Mouse (Mus musculus): ENCODE measurements at regions not wholly inside any gene's neighbourhood (a gene's known extent, or its start where the extent isn't known, plus 50 kb on each side); places are given as distances from the start of the nearest gene placed in this dataset.

GRCm38 (mm10) chr9:84240491-84240975, 315.6 kb downstream of the Bckdhb start:
- WGBS, result 85% methylated on average over 4 of the region's 4 CpGs
- no peaks in the 10 kb centered on the region for H3K36me3 ChIP-seq (ENCODE audit: control insufficient read depth, insufficient read depth, low read length)
- H3K4me3 ChIP-seq (ENCODE audit: low read depth, low read length), result no peak overlapping the region
- no peak overlapping the region for H3K27ac ChIP-seq (ENCODE audit: low read depth, low read length)
- DNase-seq (ENCODE audit: low spot score) (no peak), ATAC-seq (replicated peaks; ENCODE audit: low FRiP score) (no peak)
- no peak overlapping the region for H3K4me2 ChIP-seq (ENCODE audit: low read depth, low read length, severe bottlenecking)
- H3K27me3 ChIP-seq (ENCODE audit: control insufficient read depth, insufficient read depth, low read length), result no peaks in the 10 kb centered on the region
- H3K9me3 ChIP-seq (ENCODE audit: control insufficient read depth, low read length), result no peaks in the 10 kb centered on the region
- H3K4me1 ChIP-seq (replicated peaks; ENCODE audit: control insufficient read depth, insufficient read depth, low read length), result no peaks in the 10 kb centered on the region
- no peak overlapping the region for H3K9ac ChIP-seq (ENCODE audit: low read length)

- DNase-seq (ENCODE audit: low spot score) (no peak), ATAC-seq (replicated peaks; ENCODE audit: low FRiP score) (no peak)
- 100% methylated on average over 1 of the region's 1 CpGs for WGBS
- H3K27ac ChIP-seq (ENCODE audit: low read depth, low read length), result no peak overlapping the region
- H3K9ac ChIP-seq (ENCODE audit: low read length), result no peak overlapping the region
- no peak overlapping the region for H3K4me2 ChIP-seq (ENCODE audit: low read depth, low read length, severe bottlenecking)
- no peaks in the 10 kb centered on the region for H3K36me3 ChIP-seq (ENCODE audit: control insufficient read depth, insufficient read depth, low read length)
- no peaks in the 10 kb centered on the region for H3K4me1 ChIP-seq (replicated peaks; ENCODE audit: control insufficient read depth, insufficient read depth, low read length)
- H3K27me3 ChIP-seq (ENCODE audit: control insufficient read depth, insufficient read depth, low read length), result no peaks in the 10 kb centered on the region
- no peak overlapping the region for H3K4me3 ChIP-seq (ENCODE audit: low read depth, low read length)
- H3K9me3 ChIP-seq (ENCODE audit: control insufficient read depth, low read length), result no peaks in the 10 kb centered on the region
Measured at GRCm38 (mm10) chr9:84249765-84250164, 324.8 kb downstream of the Bckdhb start.

GRCm38 (mm10) chr9:84253022-84253991, 328.4 kb downstream of the Bckdhb start:
- 14% methylated on average over 7 of the region's 7 CpGs for WGBS
- no peaks in the 10 kb centered on the region for H3K36me3 ChIP-seq (ENCODE audit: control insufficient read depth, insufficient read depth, low read length)
- H3K4me3 ChIP-seq (ENCODE audit: low read depth, low read length), result no peak overlapping the region
- no peaks in the 10 kb centered on the region for H3K27me3 ChIP-seq (ENCODE audit: control insufficient read depth, insufficient read depth, low read length)
- DNase-seq (ENCODE audit: low spot score), result peak; percentile 76
- no peak overlapping the region for H3K9ac ChIP-seq (ENCODE audit: low read length)
- no peaks in the 10 kb centered on the region for H3K4me1 ChIP-seq (replicated peaks; ENCODE audit: control insufficient read depth, insufficient read depth, low read length)
- no peak overlapping the region for H3K27ac ChIP-seq (ENCODE audit: low read depth, low read length)
- H3K4me2 ChIP-seq (ENCODE audit: low read depth, low read length, severe bottlenecking), result no peak overlapping the region
- ATAC-seq (replicated peaks; ENCODE audit: low FRiP score), result peak; percentile 84
- H3K9me3 ChIP-seq (ENCODE audit: control insufficient read depth, low read length), result no peaks in the 10 kb centered on the region

GRCm38 (mm10) chr9:84258488-84258887, 333.5 kb downstream of the Bckdhb start:
- Histone ChIP-seq H3K4me3 (ENCODE audit: low read depth, low read length) (no peak overlapping the region), H3K4me1 (replicated peaks; ENCODE audit: control insufficient read depth, insufficient read depth, low read length) (no peaks in the 10 kb centered on the region), H3K9ac (ENCODE audit: low read length) (no peak overlapping the region), H3K27me3 (ENCODE audit: control insufficient read depth, insufficient read depth, low read length) (no peaks in the 10 kb centered on the region), H3K4me2 (ENCODE audit: low read depth, low read length, severe bottlenecking) (no peak overlapping the region), H3K9me3 (ENCODE audit: control insufficient read depth, low read length) (no peaks in the 10 kb centered on the region), H3K36me3 (ENCODE audit: control insufficient read depth, insufficient read depth, low read length) (no peaks in the 10 kb centered on the region), H3K27ac (ENCODE audit: low read depth, low read length) (no peak overlapping the region)
- ATAC-seq (replicated peaks; ENCODE audit: low FRiP score) (no peak), DNase-seq (ENCODE audit: low spot score) (no peak)
- WGBS, result 75% methylated on average over 1 of the region's 1 CpGs

GRCm38 (mm10) chr9:84259751-84260150, 334.8 kb downstream of the Bckdhb start:
- Histone ChIP-seq H3K9me3 (ENCODE audit: control insufficient read depth, low read length) (no peaks in the 10 kb centered on the region), H3K4me3 (ENCODE audit: low read depth, low read length) (no peak overlapping the region), H3K27ac (ENCODE audit: low read depth, low read length) (no peak overlapping the region), H3K27me3 (ENCODE audit: control insufficient read depth, insufficient read depth, low read length) (no peaks in the 10 kb centered on the region), H3K4me2 (ENCODE audit: low read depth, low read length, severe bottlenecking) (no peak overlapping the region), H3K4me1 (replicated peaks; ENCODE audit: control insufficient read depth, insufficient read depth, low read length) (no peaks in the 10 kb centered on the region), H3K36me3 (ENCODE audit: control insufficient read depth, insufficient read depth, low read length) (no peaks in the 10 kb centered on the region), H3K9ac (ENCODE audit: low read length) (no peak overlapping the region)
- DNase-seq (ENCODE audit: low spot score) (no peak), ATAC-seq (replicated peaks; ENCODE audit: low FRiP score) (no peak)

- no peak for DNase-seq (ENCODE audit: low spot score)
- no peaks in the 10 kb centered on the region for H3K9me3 ChIP-seq (ENCODE audit: control insufficient read depth, low read length)
- 87% methylated on average over 5 of the region's 5 CpGs for WGBS
- H3K27me3 ChIP-seq (ENCODE audit: control insufficient read depth, insufficient read depth, low read length), result no peaks in the 10 kb centered on the region
- H3K4me2 ChIP-seq (ENCODE audit: low read depth, low read length, severe bottlenecking), result no peak overlapping the region
- no peak overlapping the region for H3K4me3 ChIP-seq (ENCODE audit: low read depth, low read length)
- H3K36me3 ChIP-seq (ENCODE audit: control insufficient read depth, insufficient read depth, low read length), result no peaks in the 10 kb centered on the region
- H3K27ac ChIP-seq (ENCODE audit: low read depth, low read length), result no peak overlapping the region
- no peak for ATAC-seq (replicated peaks; ENCODE audit: low FRiP score)
- no peak overlapping the region for H3K9ac ChIP-seq (ENCODE audit: low read length)
- no peaks in the 10 kb centered on the region for H3K4me1 ChIP-seq (replicated peaks; ENCODE audit: control insufficient read depth, insufficient read depth, low read length)
Measured at GRCm38 (mm10) chr9:84262151-84262550, 337.2 kb downstream of the Bckdhb start.

GRCm38 (mm10) chr9:84266974-84267373, 342.0 kb downstream of the Bckdhb start:
- ATAC-seq (replicated peaks; ENCODE audit: low FRiP score), result no peak
- Histone ChIP-seq H3K4me2 (ENCODE audit: low read depth, low read length, severe bottlenecking) (no peak overlapping the region), H3K27ac (ENCODE audit: low read depth, low read length) (no peak overlapping the region), H3K9me3 (ENCODE audit: control insufficient read depth, low read length) (no peaks in the 10 kb centered on the region), H3K9ac (ENCODE audit: low read length) (no peak overlapping the region), H3K4me3 (ENCODE audit: low read depth, low read length) (no peak overlapping the region), H3K4me1 (replicated peaks; ENCODE audit: control insufficient read depth, insufficient read depth, low read length) (no peaks in the 10 kb centered on the region), H3K27me3 (ENCODE audit: control insufficient read depth, insufficient read depth, low read length) (no peaks in the 10 kb centered on the region), H3K36me3 (ENCODE audit: control insufficient read depth, insufficient read depth, low read length) (no peaks in the 10 kb centered on the region)
- WGBS, result 81% methylated on average over 7 of the region's 7 CpGs
- no peak for DNase-seq (ENCODE audit: low spot score)

- WGBS, result 40% methylated on average over 3 of the region's 3 CpGs
- no peak overlapping the region for H3K4me2 ChIP-seq (ENCODE audit: low read depth, low read length, severe bottlenecking)
- no peaks in the 10 kb centered on the region for H3K27me3 ChIP-seq (ENCODE audit: control insufficient read depth, insufficient read depth, low read length)
- H3K27ac ChIP-seq (ENCODE audit: low read depth, low read length), result no peak overlapping the region
- H3K4me3 ChIP-seq (ENCODE audit: low read depth, low read length), result no peak overlapping the region
- ATAC-seq (replicated peaks; ENCODE audit: low FRiP score) (no peak), DNase-seq (ENCODE audit: low spot score) (no peak)
- H3K9me3 ChIP-seq (ENCODE audit: control insufficient read depth, low read length), result no peaks in the 10 kb centered on the region
- H3K36me3 ChIP-seq (ENCODE audit: control insufficient read depth, insufficient read depth, low read length), result no peaks in the 10 kb centered on the region
- H3K4me1 ChIP-seq (replicated peaks; ENCODE audit: control insufficient read depth, insufficient read depth, low read length), result no peaks in the 10 kb centered on the region
- H3K9ac ChIP-seq (ENCODE audit: low read length), result no peak overlapping the region
Measured at GRCm38 (mm10) chr9:84274608-84275007, 349.7 kb downstream of the Bckdhb start.

GRCm38 (mm10) chr9:84278295-84278694, 353.4 kb downstream of the Bckdhb start:
- 53% methylated on average over 4 of the region's 4 CpGs for WGBS
- H3K9me3 ChIP-seq (ENCODE audit: control insufficient read depth, low read length), result no peaks in the 10 kb centered on the region; the same call in 1 of the 2 replicates
- peak; percentile 65 for ATAC-seq (replicated peaks; ENCODE audit: low FRiP score)

More at GRCm38 (mm10) chr9:84278295-84278694, 353.4 kb downstream of the Bckdhb start:
- Histone ChIP-seq H3K27me3 (ENCODE audit: control insufficient read depth, insufficient read depth, low read length) (no peaks in the 10 kb centered on the region), H3K4me3 (ENCODE audit: low read depth, low read length) (no peak overlapping the region), H3K4me1 (replicated peaks; ENCODE audit: control insufficient read depth, insufficient read depth, low read length) (no peaks in the 10 kb centered on the region), H3K9ac (ENCODE audit: low read length) (no peak overlapping the region), H3K27ac (ENCODE audit: low read depth, low read length) (peak overlapping the region; percentile 4; the same call in 1 of the 2 replicates), H3K4me2 (ENCODE audit: low read depth, low read length, severe bottlenecking) (no peak overlapping the region), H3K36me3 (ENCODE audit: control insufficient read depth, insufficient read depth, low read length) (no peaks in the 10 kb centered on the region)
- DNase-seq (ENCODE audit: low spot score), result no peak
